Mouse (Mus musculus) CH12.LX (cell line): Measurements from ENCODE around the gene Traf5.

ENCODE experiments used
- CTCF ChIP-seq, 2 experiments: IDR thresholded peaks in 1 of 2; conservative IDR thresholded peaks in 1 of 2; 2 replicates each; pipeline ENCODE4 v1.5.1; 2011 to 2012; ENCODE audit warnings: low read depth in 2 of 2, low read length in 2 of 2, improper control_type of control experiment in 1 of 2, inconsistent platforms in 1 of 2, mild to moderate bottlenecking in 1 of 2, moderate library complexity in 1 of 2
- HCFC1 ChIP-seq: IDR thresholded peaks from 2 replicates; pipeline ENCODE4 v1.6.1; 2012; ENCODE audit warnings: low read depth, mild to moderate bottlenecking, inconsistent platforms, low read length, improper control_type of control experiment
- MAX ChIP-seq: IDR thresholded peaks from 2 replicates; pipeline ENCODE4 v1.6.1; 2011; ENCODE audit warnings: low read length, improper control_type of control experiment
- MEF2A ChIP-seq: IDR thresholded peaks from 2 replicates; pipeline ENCODE4 v1.6.1; 2014; ENCODE audit warnings: low read depth, mild to moderate bottlenecking, inconsistent platforms, low read length, improper control_type of control experiment, borderline replicate concordance
- PAX5 ChIP-seq: IDR thresholded peaks from 2 replicates; pipeline ENCODE4 v1.6.1; 2012; ENCODE audit warnings: low read length, inconsistent platforms, mixed read lengths
- POLR2A ChIP-seq: IDR thresholded peaks from 2 replicates; pipeline ENCODE4 v1.6.1; 2011; ENCODE audit warnings: low read depth, mild to moderate bottlenecking, improper control_type of control experiment, low read length
- RCOR1 ChIP-seq: conservative IDR thresholded peaks from 2 replicates; pipeline ENCODE4 v1.6.1; 2012; ENCODE audit warnings: low read depth, mild to moderate bottlenecking, inconsistent platforms, low read length, improper control_type of control experiment
- SIN3A ChIP-seq: IDR thresholded peaks from 2 replicates; pipeline ENCODE4 v1.6.1; 2012; ENCODE audit warnings: low read length, improper control_type of control experiment, inconsistent platforms
- USF1 ChIP-seq: IDR thresholded peaks from 2 replicates; pipeline ENCODE4 v1.6.1; 2014; ENCODE audit warnings: low read depth, mild to moderate bottlenecking, inconsistent platforms, low read length, improper control_type of control experiment
- USF2 ChIP-seq: conservative IDR thresholded peaks from 2 replicates; pipeline ENCODE4 v1.6.1; 2011; ENCODE audit warnings: low read depth, low read length, improper control_type of control experiment

DNA sequence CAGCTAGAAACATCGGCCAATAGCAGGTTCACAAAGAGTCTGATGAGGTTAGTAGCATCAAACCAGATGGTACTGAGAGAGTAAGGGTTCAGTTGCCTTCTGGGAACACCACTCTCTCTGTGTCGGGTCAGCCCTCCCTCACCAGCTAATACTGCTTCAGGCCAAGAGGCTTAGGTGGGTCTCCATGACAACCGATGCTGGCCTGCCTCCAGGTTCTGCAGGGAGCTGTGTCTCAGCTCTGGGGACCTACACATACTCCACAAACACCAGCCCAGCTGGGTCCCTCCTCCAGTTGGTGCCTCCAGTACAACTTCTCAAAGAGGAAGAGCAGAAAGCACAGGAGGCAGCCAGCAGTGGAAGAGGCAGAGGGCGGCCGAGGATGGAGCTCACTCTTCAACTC, 115.2 kb downstream of the Traf5 start, which contains the start of gene Rd3:
- TF ChIP-seq MEF2A (no peak), SIN3A (no peak), CTCF (conservative IDR thresholded peaks at IDR 0.05 in 1 of 2, IDR thresholded peaks at IDR 0.05 in 1 of 2; ENCODE audit: low read depth in 2 of 2, low read length in 2 of 2) (no peak), MAX (no peak), POLR2A (no peak), RCOR1 (no peak), PAX5 (no peak), USF2 (no peak), USF1 (no peak), HCFC1 (no peak)
